Mouse (Mus musculus) erythroblast, embryonic 14.5 days (primary cell): ENCODE measurements at regions not wholly inside any gene's neighbourhood (a gene's known extent, or its start where the extent isn't known, plus 50 kb on each side); places are given as distances from the start of the nearest gene placed in this dataset.

Experiments
- GATA1 ChIP-seq: IDR thresholded peaks from 2 replicates; pipeline ENCODE4 v1.6.1; 2012; ENCODE audit warnings: low read length, inconsistent platforms, mixed read lengths
- TAL1 ChIP-seq: IDR thresholded peaks from 3 replicates; pipeline ENCODE4 v1.6.1; 2012; ENCODE audit warnings: low read length, inconsistent platforms, mixed read lengths

DNA sequence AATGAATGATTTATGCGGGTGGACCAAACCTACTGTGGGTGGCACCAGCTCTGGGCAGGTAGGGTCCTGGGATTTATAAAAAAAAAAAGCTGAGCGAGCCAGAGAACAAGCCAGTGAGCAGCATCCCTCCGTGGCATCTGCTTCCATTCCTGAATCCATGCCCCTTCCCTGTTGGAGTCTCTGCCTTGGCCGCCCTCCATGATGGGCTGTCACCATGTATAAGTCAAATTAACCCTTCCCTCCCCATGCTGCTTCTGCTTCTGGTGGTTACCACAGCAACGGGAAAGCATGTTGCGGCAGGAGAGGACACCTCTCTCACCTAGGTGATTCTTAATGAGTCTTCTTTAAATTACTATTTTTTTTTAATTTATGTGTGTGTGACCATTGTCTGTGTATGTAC, 112.3 kb upstream of the A430005L14Rik start:
- no peak for TF ChIP-seq TAL1
- no peak for TF ChIP-seq GATA1
